Mouse (Mus musculus) megakaryocyte, embryonic 14.5 days (primary cell): ENCODE data around the gene Ccsap.

Experiments
- FLI1 ChIP-seq: IDR thresholded peaks from 2 replicates; pipeline ENCODE4 v1.6.1; 2012; ENCODE audit warnings: low read length, inconsistent platforms, mixed read lengths
- GATA1 ChIP-seq: IDR thresholded peaks from 3 replicates; pipeline ENCODE4 v1.6.1; 2012; ENCODE audit warnings: mixed read lengths, low read length, inconsistent platforms, borderline replicate concordance

GRCm38 (mm10) chr8:123857361-123857760, 2.6 kb downstream of the Ccsap start:
- TF ChIP-seq GATA1 (no peak), FLI1 (no peak)
